Mouse (Mus musculus) limb, embryonic 14.5 days (tissue): ENCODE measurements around the gene Aph1c. TPM values are rescaled to one million over a fixed set of nuclear protein-coding genes. Genes with fewer than 3 reads are reported as not detected.

Experiments
- ATAC-seq: fragments of 200-750 bp; cut with Nextera tagmentation; 2 replicates; pipeline ENCODE4 v1.8.0; 2017; ENCODE audit warnings: low read depth, moderate number of reproducible peaks, moderate TSS enrichment; ENCODE audit not compliant: low FRiP score
- DNase-seq: peaks from one replicate; pipeline ENCODE4 v3.0.0-alpha.2; 2015; ENCODE audit warnings: low spot score
- H3K27ac ChIP-seq: fragments of 300-500 bp; sonication (generic); replicated peaks from 2 replicates; pipeline ENCODE4 v1.5.1; 2014; ENCODE audit warnings: low read depth, mild to moderate bottlenecking, low read length, moderate library complexity, mixed read lengths
- H3K27me3 ChIP-seq: fragments of 300-500 bp; sonication (generic); 2 replicates; pipeline ENCODE4 v1.6.1; 2014; ENCODE audit warnings: low read length, mixed read lengths; ENCODE audit not compliant: control insufficient read depth, insufficient read depth
- H3K36me3 ChIP-seq: fragments of 300-500 bp; sonication (generic); 2 replicates; pipeline ENCODE4 v1.6.1; 2014; ENCODE audit warnings: mild to moderate bottlenecking, low read length, moderate library complexity, mixed read lengths; ENCODE audit not compliant: control insufficient read depth, insufficient read depth
- H3K4me1 ChIP-seq: fragments of 300-500 bp; sonication (generic); 2 replicates; pipeline ENCODE4 v1.6.1; 2014; ENCODE audit warnings: antibody characterized with exemption, low read length, mixed read lengths; ENCODE audit not compliant: control insufficient read depth, insufficient read depth
- H3K4me2 ChIP-seq: fragments of 300-500 bp; sonication (generic); replicated peaks from 2 replicates; pipeline ENCODE4 v1.6.1; 2014; ENCODE audit warnings: low read depth, mild to moderate bottlenecking, low read length, moderate library complexity; ENCODE audit not compliant: severe bottlenecking
- H3K4me3 ChIP-seq: fragments of 300-500 bp; sonication (generic); replicated peaks from 2 replicates; pipeline ENCODE4 v1.5.1; 2014; ENCODE audit warnings: low read length
- H3K9ac ChIP-seq: fragments of 300-500 bp; sonication (generic); 2 replicates; pipeline ENCODE4 v1.6.1; 2014; ENCODE audit warnings: mild to moderate bottlenecking, low read depth, low read length, moderate library complexity; ENCODE audit not compliant: severe bottlenecking
- H3K9me3 ChIP-seq: fragments of 300-500 bp; sonication (generic); 2 replicates; pipeline ENCODE4 v1.6.1; 2016; ENCODE audit warnings: low read length; ENCODE audit not compliant: control insufficient read depth
- POLR2A ChIP-seq: fragments of 200-500 bp; IDR thresholded peaks from 2 replicates; pipeline ENCODE4 v1.8.0; 2012; ENCODE audit warnings: inconsistent platforms, mild to moderate bottlenecking, moderate library complexity, borderline replicate concordance; ENCODE audit not compliant: insufficient read depth, insufficient read length; ENCODE audit errors: extremely low read depth
- WGBS: fragments of 180-500 bp; shearing (Covaris S2); extraction: QIAGEN DNeasy Blood & Tissue Kit; methylation state at CpG from one replicate; pipeline ENCODE4 v1.1.7; 2014; 5-methylcytosine and 5-hydroxymethylcytosine counted together
- polyA plus RNA-seq, 2 experiments: library from polyadenylated mRNA; depleted of rRNA in 1 of 2; stranded (reverse) in 1 of 2; unstranded in 1 of 2; fragments of >200 nt; fragmentation: Nextera tagmentation in 1 of 2; extraction: Ambion mirVana in 1 of 2; gene quantifications; 2 replicates each; pipeline versions ENCODE4 v1.2.1 to v1.2.3; 2012 to 2014

Aph1c gene
- polyA plus RNA-seq (2012; rRNA removed) (1.7 and 2.5 TPM in 2 replicates), polyA plus RNA-seq (2014; fragmentation: Nextera tagmentation; extraction: Ambion mirVana) (2.8 and 4.3 TPM in 2 replicates)

- Histone ChIP-seq H3K4me1 (peaks cover 6% of the 10 kb centered on the region; the same call in 1 of the 2 replicates), H3K36me3 (no peaks in the 10 kb centered on the region), H3K4me3 (peak within 1 kb of the TSS; percentile 64), H3K9ac (peak within 1 kb of the TSS; percentile 58), H3K27me3 (no peaks in the 10 kb centered on the region), H3K27ac (no peak within 1 kb of the TSS), H3K9me3 (no peaks in the 10 kb centered on the region), H3K4me2 (peak within 1 kb of the TSS; percentile 84)
- no peak for TF ChIP-seq POLR2A
- peak; percentile 99 for DNase-seq
- ATAC-seq: peak; percentile 99
- WGBS: under 1% methylated on average over 57 of the region's 58 CpGs
These were observed at the start of gene Aph1c for GRCm38 (mm10) chr9:66834318-66835096. TSS of gene Aph1c (minus strand) at chr9:66834726.

GRCm38 (mm10) chr9:66883500-66883899, 49.0 kb upstream of the Aph1c start:
- no peak overlapping the region for H3K9ac ChIP-seq
- H3K4me2 ChIP-seq: no peak overlapping the region
- no peak for TF ChIP-seq POLR2A
- H3K4me1 ChIP-seq: peaks cover 4% of the 10 kb centered on the region
- no peaks in the 10 kb centered on the region for H3K36me3 ChIP-seq
- H3K27me3 ChIP-seq: no peaks in the 10 kb centered on the region
- no peak for DNase-seq
- no peaks in the 10 kb centered on the region for H3K9me3 ChIP-seq
- no peak overlapping the region for H3K4me3 ChIP-seq
- 83% methylated on average over 5 of the region's 5 CpGs for WGBS
- ATAC-seq: no peak
- no peak overlapping the region for H3K27ac ChIP-seq

GRCm38 (mm10) chr9:66882406-66882821, 47.9 kb upstream of the Aph1c start:
- 49% methylated on average over 8 of the region's 8 CpGs for WGBS
- H3K4me2 ChIP-seq: no peak overlapping the region
- no peak for ATAC-seq
- no peaks in the 10 kb centered on the region for H3K27me3 ChIP-seq
- H3K9me3 ChIP-seq: no peaks in the 10 kb centered on the region
- no peak for TF ChIP-seq POLR2A
- no peaks in the 10 kb centered on the region for H3K36me3 ChIP-seq
- no peak for DNase-seq
- no peak overlapping the region for H3K9ac ChIP-seq
- H3K4me3 ChIP-seq: no peak overlapping the region
- no peak overlapping the region for H3K27ac ChIP-seq
- H3K4me1 ChIP-seq: peaks cover 2% of the 10 kb centered on the region

GRCm38 (mm10) chr9:66881858-66882257, 47.3 kb upstream of the Aph1c start:
- no peak for DNase-seq
- no peak for TF ChIP-seq POLR2A
- Histone ChIP-seq H3K9me3 (no peaks in the 10 kb centered on the region), H3K4me2 (no peak overlapping the region), H3K4me3 (no peak overlapping the region), H3K27me3 (no peaks in the 10 kb centered on the region), H3K27ac (no peak overlapping the region), H3K36me3 (no peaks in the 10 kb centered on the region), H3K4me1 (no peaks in the 10 kb centered on the region), H3K9ac (no peak overlapping the region)
- no peak for ATAC-seq
- 81% methylated on average over 3 of the region's 3 CpGs for WGBS

- ATAC-seq (no peak), DNase-seq (no peak)
- no peak overlapping the region for H3K9ac ChIP-seq
- H3K4me3 ChIP-seq: no peak overlapping the region
- H3K27me3 ChIP-seq: no peaks in the 10 kb centered on the region
- 90% methylated on average over 2 of the region's 2 CpGs for WGBS
- H3K36me3 ChIP-seq: no peaks in the 10 kb centered on the region
- no peak for TF ChIP-seq POLR2A
- H3K4me1 ChIP-seq: no peaks in the 10 kb centered on the region
- H3K4me2 ChIP-seq: no peak overlapping the region
- no peaks in the 10 kb centered on the region for H3K9me3 ChIP-seq
- no peak overlapping the region for H3K27ac ChIP-seq
These were observed 46.2 kb upstream of the Aph1c start for GRCm38 (mm10) chr9:66880752-66881151.
